Mouse (Mus musculus) forebrain, embryonic 13.5 days (tissue): ENCODE results near the gene Ccdc34. TPM values are rescaled to one million over a fixed set of nuclear protein-coding genes. Genes with fewer than 3 reads are reported as not detected.

ENCODE experiments used
- ATAC-seq: fragments of 200-750 bp; cut with Nextera tagmentation; 2 replicates; pipeline ENCODE4 v1.8.0; 2017
- H3K27ac ChIP-seq: fragments of 300-500 bp; sonication (generic); 2 replicates; pipeline ENCODE4 v1.5.1; 2015; ENCODE audit warnings: inconsistent platforms, mild to moderate bottlenecking, moderate library complexity
- H3K27me3 ChIP-seq: fragments of 300-500 bp; sonication (generic); 2 replicates; pipeline ENCODE4 v1.6.1; 2015; ENCODE audit warnings: mild to moderate bottlenecking, inconsistent platforms
- H3K36me3 ChIP-seq: fragments of 300-500 bp; sonication (generic); 2 replicates; pipeline ENCODE4 v1.6.1; 2015; ENCODE audit warnings: mild to moderate bottlenecking, inconsistent platforms; ENCODE audit not compliant: poor library complexity, severe bottlenecking
- H3K4me1 ChIP-seq: fragments of 300-500 bp; sonication (generic); 2 replicates; pipeline ENCODE4 v1.6.1; 2015; ENCODE audit warnings: inconsistent platforms
- H3K4me2 ChIP-seq: fragments of 300-500 bp; sonication (generic); 2 replicates; pipeline ENCODE4 v1.6.1; 2015; ENCODE audit warnings: inconsistent platforms, mild to moderate bottlenecking, moderate library complexity
- H3K4me3 ChIP-seq: fragments of 300-500 bp; sonication (generic); 2 replicates; pipeline ENCODE4 v1.5.1; 2015; ENCODE audit warnings: mild to moderate bottlenecking, inconsistent platforms
- H3K9ac ChIP-seq: fragments of 300-500 bp; sonication (generic); 2 replicates; pipeline ENCODE4 v1.6.1; 2015; ENCODE audit warnings: mild to moderate bottlenecking, inconsistent platforms
- H3K9me3 ChIP-seq: fragments of 300-500 bp; sonication (generic); replicated peaks from 2 replicates; pipeline ENCODE4 v1.6.1; 2016; ENCODE audit warnings: inconsistent platforms
- WGBS: fragments of 180-500 bp; shearing (Covaris S2); methylation state at CpG from one replicate; pipeline ENCODE4 v1.1.7; 2015; 5-methylcytosine and 5-hydroxymethylcytosine counted together
- polyA plus RNA-seq: library from polyadenylated mRNA; unstranded; fragments of >200 nt; fragmentation: Nextera tagmentation; extraction: Ambion mirVana; gene quantifications from 2 replicates; pipeline ENCODE4 v1.2.1, GENCODE M21; 2015

Gene Ccdc34
- polyA plus RNA-seq, 1 experiment from 2014 or later = 57.9 TPM

DNA sequence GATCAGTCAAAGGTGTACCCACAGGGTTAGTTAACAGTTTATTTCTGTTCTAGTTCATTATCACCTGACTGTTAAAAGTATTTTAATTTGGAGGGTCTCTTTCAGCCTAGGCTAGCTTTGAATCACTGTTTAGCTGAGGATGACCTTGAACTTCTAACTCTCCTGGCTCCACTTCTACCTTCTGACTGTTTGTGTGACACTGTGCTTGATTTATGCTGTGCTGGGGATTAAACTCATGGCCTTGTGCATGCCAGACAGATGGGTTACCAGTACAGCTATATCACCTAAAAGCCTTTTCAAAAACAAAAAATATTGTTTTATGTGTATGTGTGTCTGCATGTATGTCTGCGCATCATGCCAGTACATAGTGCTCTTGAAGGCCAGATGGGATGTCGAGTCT, 172.8 kb downstream of the Ccdc34 start:
- H3K9ac ChIP-seq = no peak overlapping the region
- ATAC-seq = no peak

DNA sequence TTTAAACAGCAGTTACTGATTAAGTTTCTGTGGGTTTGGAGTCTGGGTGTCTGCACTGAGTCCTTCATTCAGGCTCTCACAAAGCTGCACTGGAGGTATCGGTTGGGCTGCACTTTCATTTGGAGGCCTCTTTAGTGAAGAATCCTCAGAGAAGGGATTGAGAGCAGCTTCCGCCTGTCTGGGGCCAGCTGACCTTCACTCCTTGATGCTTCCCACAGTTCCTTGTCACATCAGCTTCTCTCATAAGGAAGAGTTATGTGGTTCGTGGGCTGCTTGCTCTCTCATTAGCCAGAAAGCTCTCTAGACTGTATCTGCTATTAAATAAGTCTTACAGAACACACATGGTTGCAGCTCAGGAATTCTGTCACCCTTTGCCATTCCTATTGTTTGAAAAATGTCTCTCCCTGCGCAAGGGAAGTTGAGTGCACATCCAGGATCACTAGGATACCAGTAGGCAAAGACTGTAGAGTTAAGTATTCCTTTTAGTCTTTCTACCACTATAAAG, 173.6 kb downstream of the Ccdc34 start:
- 67% methylated on average over 4 of the region's 4 CpGs for WGBS
- H3K4me3 ChIP-seq = no peak overlapping the region

More for the DNA sequence above, 172.8 kb downstream of the Ccdc34 start:
- Histone ChIP-seq H3K27ac (no peak overlapping the region), H3K4me1 (peaks cover 16% of the 10 kb centered on the region), H3K27me3 (0 out of 2 replicates have a peak, but pooled peaks cover 6% of the 10 kb centered on the region), H3K4me2 (no peak overlapping the region), H3K36me3 (no peaks in the 10 kb centered on the region), H3K9me3 (no peaks in the 10 kb centered on the region), H3K4me3 (no peak overlapping the region)
- 97% methylated on average over 2 of the region's 2 CpGs for WGBS

DNA sequence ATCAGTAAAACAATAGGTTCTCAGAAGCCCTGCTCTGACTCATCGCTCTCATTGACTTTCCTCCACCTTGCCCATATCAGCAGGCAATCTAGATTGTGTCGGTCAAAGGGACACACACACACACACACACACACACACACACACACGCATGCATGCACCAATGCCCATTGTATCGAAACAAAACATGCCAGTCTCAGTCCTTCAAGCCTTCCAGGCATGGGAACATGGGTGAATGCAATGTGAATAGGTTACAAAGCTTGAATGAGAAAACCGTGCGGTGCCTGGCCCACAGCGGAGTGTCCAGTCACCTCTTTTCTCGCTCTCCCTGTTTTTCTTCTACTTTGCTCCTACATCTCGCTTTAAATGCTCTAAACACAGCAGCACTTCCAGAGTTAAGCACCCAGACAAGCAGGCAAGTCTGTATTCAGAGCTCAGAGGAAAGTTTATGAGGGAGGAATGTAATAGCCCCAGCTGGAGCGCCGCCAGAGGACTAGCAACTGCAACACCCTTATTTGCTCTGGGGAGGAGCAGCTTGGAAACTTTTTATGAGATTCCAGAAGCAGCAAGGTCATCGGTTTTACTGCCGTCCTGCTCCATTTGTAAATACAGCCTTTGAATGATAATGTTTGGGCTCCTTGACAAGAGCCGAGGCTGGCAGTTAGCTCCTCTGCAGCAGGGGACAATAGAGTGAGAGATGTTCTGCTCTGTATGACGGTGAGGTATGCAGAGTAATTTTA, 174.5 kb downstream of the Ccdc34 start:
- Histone ChIP-seq H3K4me3 (peak overlapping the region; percentile 7; the same call in 1 of the 2 replicates), H3K27me3 (0 out of 2 replicates have a peak, but pooled peaks cover 6% of the 10 kb centered on the region), H3K4me2 (peak overlapping the region; percentile 35), H3K9me3 (no peaks in the 10 kb centered on the region), H3K27ac (no peak overlapping the region), H3K4me1 (peaks cover 16% of the 10 kb centered on the region), H3K36me3 (no peaks in the 10 kb centered on the region), H3K9ac (0 out of 2 replicates have a peak overlapping the region, but pooled peaks have one; percentile 2)
- WGBS = 16% methylated on average over 15 of the region's 15 CpGs
- ATAC-seq = peak; percentile 58; the same call in 1 of the 2 replicates

More for the DNA sequence above, 173.6 kb downstream of the Ccdc34 start:
- Histone ChIP-seq H3K4me2 (no peak overlapping the region), H3K27me3 (0 out of 2 replicates have a peak, but pooled peaks cover 6% of the 10 kb centered on the region), H3K27ac (no peak overlapping the region), H3K36me3 (no peaks in the 10 kb centered on the region), H3K9me3 (no peaks in the 10 kb centered on the region), H3K9ac (no peak overlapping the region), H3K4me1 (peaks cover 16% of the 10 kb centered on the region)
- no peak for ATAC-seq

DNA sequence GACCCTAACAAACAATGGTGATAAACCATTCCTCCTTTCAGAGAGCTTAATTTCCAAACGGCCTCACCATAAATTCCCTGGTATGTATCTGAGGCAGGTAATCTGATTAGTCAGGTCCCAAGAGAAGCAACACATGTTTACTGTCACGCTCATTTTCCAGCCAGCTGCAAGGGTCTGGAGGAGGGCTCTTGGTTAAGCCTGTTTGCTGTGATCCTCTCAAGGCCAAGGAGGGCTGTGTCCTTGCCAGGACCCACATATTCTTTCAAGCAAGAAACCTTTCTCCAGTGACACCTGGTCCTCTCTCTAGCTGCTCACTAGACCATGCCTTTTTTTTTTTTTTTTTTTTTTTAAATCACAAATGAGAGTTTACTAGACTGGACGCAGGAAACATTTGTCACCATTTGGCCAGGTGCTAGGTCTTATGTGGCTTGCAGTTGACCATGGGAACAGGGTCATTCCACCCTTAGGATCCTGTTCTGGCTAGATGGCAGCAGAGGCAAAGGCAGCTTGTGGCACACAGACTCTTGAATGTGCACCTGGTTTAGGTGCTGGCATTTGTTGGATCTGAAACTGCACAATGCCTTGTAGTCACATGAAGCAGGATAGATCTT, 175.2 kb downstream of the Ccdc34 start:
- Histone ChIP-seq H3K36me3 (no peaks in the 10 kb centered on the region), H3K27ac (no peak overlapping the region), H3K4me2 (peak overlapping the region; percentile 35), H3K9me3 (no peaks in the 10 kb centered on the region), H3K27me3 (0 out of 2 replicates have a peak, but pooled peaks cover 6% of the 10 kb centered on the region), H3K9ac (no peak overlapping the region), H3K4me1 (peaks cover 16% of the 10 kb centered on the region), H3K4me3 (no peak overlapping the region)
- WGBS = 52% methylated on average over 3 of the region's 3 CpGs
- 0 out of 2 replicates have a peak, but pooled peaks have one; percentile 10 for ATAC-seq

DNA sequence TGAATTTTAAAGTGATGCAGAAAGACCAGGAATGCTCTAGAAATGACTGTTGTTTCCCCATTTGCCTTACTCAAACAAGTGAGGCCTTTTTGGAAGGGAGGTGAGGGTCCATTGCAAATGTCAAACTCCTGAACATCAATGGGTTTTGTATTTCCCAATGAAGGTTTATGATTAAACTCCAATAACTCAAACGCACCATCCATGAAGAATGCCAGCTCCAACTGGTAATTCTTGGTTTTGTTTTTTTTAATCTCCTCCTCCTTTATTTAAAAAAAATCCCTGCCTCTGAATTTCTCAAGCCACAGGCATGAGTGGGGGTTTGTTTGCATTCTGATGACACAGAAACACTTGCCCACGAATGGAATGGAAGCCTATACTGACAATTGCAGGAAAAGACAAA, 178.9 kb downstream of the Ccdc34 start:
- no peaks in the 10 kb centered on the region for H3K9me3 ChIP-seq
- H3K4me3 ChIP-seq = no peak overlapping the region
- no peak overlapping the region for H3K9ac ChIP-seq
- no peaks in the 10 kb centered on the region for H3K36me3 ChIP-seq
- WGBS = 90% methylated on average over 2 of the region's 2 CpGs
- no peak overlapping the region for H3K4me2 ChIP-seq
- H3K27me3 ChIP-seq = no peaks in the 10 kb centered on the region
- no peak overlapping the region for H3K27ac ChIP-seq
- peaks cover 16% of the 10 kb centered on the region for H3K4me1 ChIP-seq
- ATAC-seq = no peak

DNA sequence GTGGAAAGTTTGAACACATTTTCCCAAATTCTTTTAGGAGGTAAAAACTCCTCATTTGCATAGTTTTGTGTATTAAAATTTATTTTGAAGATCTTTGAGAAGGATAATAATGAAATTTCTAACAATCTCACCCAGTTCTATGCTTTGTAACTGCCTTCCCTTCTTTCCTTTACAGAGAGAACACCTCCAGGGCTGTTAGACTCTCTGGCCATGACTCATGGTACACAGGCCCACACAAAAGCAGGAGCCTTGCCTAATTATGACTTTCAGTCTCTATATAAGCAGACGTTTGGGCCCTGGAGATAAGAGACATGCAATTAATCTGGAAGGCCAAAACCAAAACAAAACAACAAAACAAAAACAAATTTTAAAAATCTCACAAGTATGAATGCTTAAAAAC, 182.0 kb downstream of the Ccdc34 start:
- no peak overlapping the region for H3K4me3 ChIP-seq
- H3K27me3 ChIP-seq = peaks cover 15% of the 10 kb centered on the region
- no peaks in the 10 kb centered on the region for H3K4me1 ChIP-seq
- no peaks in the 10 kb centered on the region for H3K36me3 ChIP-seq
- no peak for ATAC-seq
- 44% methylated on average over 1 of the region's 1 CpGs for WGBS
- no peaks in the 10 kb centered on the region for H3K9me3 ChIP-seq
- no peak overlapping the region for H3K4me2 ChIP-seq
- H3K9ac ChIP-seq = no peak overlapping the region
- no peak overlapping the region for H3K27ac ChIP-seq

DNA sequence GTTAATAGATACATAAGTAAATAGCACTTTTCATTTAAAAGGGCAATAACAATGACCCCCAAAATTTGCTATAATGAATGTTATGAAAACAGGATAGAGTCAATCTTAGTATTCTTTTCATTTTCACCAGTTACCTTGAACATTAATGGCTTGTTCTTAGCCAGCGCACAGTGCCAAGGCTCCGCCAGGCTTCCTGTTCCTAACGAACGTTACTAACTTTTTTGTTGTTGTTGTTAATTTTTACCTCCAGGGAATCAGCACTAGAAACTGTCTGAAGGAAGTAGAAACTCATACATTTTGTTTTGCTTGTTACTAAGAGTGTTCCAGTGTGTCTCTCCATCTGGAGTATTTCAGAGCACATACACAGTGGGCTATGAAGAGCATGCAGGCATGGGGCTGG, 184.2 kb downstream of the Ccdc34 start:
- H3K4me1 ChIP-seq = no peaks in the 10 kb centered on the region
- no peak overlapping the region for H3K4me2 ChIP-seq
- WGBS = 73% methylated on average over 4 of the region's 4 CpGs
- H3K27ac ChIP-seq = no peak overlapping the region
- H3K9me3 ChIP-seq = no peaks in the 10 kb centered on the region
- ATAC-seq = no peak
- peaks cover 16% of the 10 kb centered on the region for H3K27me3 ChIP-seq
- no peaks in the 10 kb centered on the region for H3K36me3 ChIP-seq
- H3K4me3 ChIP-seq = no peak overlapping the region
- H3K9ac ChIP-seq = no peak overlapping the region

DNA sequence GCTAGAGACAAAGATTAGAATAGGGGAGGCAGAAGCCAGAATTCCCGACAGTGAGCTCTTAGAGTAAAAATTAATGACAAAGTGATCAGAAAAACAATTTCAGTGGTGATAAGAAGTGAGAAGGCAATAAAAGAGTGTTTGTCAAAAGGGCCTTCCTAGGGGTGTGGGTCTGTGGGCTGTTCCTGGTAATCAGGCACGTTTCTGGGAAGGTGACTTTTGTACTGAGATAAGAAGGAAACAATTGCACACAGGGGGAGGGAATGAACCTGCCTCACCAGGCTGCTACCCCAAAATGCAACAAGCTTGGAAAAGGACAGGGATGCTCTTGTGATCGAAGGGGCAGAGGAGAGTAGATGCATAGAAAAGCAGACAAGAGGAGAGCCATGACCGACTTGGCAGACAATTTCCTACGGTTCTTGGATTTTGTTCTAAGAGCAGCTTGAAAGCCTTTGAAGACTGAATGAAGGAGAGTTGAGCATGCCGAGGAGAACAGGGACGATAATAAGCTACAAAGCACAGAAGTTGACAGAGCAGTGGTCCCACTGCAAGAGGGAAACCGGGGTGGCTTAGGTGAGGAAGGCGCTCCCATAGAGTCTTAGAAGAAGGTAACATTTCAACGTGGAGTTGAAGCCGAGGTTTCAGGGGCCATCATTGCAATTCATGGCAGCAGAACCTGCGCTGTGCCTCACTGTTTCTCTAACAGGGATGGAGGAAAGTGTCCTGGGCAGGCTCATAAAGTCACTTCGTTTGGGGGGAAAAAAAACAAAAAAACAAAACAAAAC, 185.3 kb downstream of the Ccdc34 start:
- 36% methylated on average over 13 of the region's 13 CpGs for WGBS
- Histone ChIP-seq H3K4me3 (no peak overlapping the region), H3K9ac (no peak overlapping the region), H3K4me2 (no peak overlapping the region), H3K27me3 (peaks cover 16% of the 10 kb centered on the region), H3K9me3 (no peaks in the 10 kb centered on the region), H3K27ac (no peak overlapping the region), H3K36me3 (no peaks in the 10 kb centered on the region), H3K4me1 (no peaks in the 10 kb centered on the region)
- no peak for ATAC-seq

DNA sequence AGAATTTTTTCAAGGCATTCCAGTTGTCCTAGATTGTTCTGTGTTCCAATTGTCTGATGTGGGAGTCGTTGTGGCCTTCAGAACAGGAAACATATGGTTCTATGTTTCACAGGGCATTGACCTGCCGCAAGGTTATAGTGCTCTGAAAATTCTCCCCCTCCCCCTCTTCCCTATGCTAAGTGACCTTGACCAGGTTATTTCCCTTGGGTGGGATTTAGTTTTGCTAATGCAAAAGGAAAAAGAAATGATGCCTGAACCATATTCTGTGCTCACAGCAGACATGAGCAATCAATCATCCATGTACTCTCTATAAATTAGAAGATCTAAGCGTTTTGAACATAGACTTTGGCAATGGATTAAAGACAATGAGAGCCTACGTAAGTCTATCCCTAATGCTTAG, 186.6 kb downstream of the Ccdc34 start:
- no peaks in the 10 kb centered on the region for H3K4me1 ChIP-seq
- 81% methylated on average over 4 of the region's 4 CpGs for WGBS
- ATAC-seq = no peak

DNA sequence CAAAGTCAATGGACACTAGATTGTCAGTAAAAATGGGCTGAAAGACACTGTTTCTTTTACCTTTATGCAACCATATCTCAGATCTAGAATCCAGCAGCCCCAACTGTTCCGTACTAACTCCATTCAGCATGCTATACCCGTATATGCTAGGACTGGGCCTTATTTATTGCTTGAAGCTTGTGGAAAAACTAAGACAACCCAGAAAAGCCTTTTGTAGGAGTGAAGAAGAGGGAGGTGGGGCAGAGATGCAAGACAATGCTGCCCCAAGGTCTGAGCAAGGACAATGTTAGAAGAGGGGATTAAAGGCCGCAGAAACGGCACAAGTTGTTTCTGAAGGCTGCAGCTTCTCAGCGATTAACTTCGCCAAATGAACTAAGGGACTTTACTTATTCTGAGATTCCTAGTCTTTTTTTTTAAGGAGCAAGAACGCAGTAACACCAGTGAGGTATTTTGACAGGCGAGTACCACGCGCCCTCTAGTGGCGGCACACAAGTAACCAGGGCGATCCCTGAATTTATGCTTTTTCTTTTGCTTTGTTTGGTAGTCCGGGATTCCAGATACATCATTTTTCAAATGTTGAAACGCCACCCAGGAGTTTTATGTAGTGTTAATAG, 187.2 kb downstream of the Ccdc34 start:
- Histone ChIP-seq H3K36me3 (no peaks in the 10 kb centered on the region), H3K4me3 (no peak overlapping the region), H3K4me2 (no peak overlapping the region), H3K9me3 (no peaks in the 10 kb centered on the region), H3K27ac (no peak overlapping the region), H3K4me1 (no peaks in the 10 kb centered on the region), H3K27me3 (peaks cover 16% of the 10 kb centered on the region), H3K9ac (no peak overlapping the region)
- ATAC-seq = peak; percentile 71
- WGBS = 7% methylated on average over 14 of the region's 14 CpGs

More for the DNA sequence above, 186.6 kb downstream of the Ccdc34 start:
- H3K27me3 ChIP-seq = peaks cover 16% of the 10 kb centered on the region
- no peaks in the 10 kb centered on the region for H3K9me3 ChIP-seq
- no peak overlapping the region for H3K9ac ChIP-seq
- H3K27ac ChIP-seq = no peak overlapping the region
- no peak overlapping the region for H3K4me3 ChIP-seq
- H3K4me2 ChIP-seq = no peak overlapping the region
- H3K36me3 ChIP-seq = no peaks in the 10 kb centered on the region

DNA sequence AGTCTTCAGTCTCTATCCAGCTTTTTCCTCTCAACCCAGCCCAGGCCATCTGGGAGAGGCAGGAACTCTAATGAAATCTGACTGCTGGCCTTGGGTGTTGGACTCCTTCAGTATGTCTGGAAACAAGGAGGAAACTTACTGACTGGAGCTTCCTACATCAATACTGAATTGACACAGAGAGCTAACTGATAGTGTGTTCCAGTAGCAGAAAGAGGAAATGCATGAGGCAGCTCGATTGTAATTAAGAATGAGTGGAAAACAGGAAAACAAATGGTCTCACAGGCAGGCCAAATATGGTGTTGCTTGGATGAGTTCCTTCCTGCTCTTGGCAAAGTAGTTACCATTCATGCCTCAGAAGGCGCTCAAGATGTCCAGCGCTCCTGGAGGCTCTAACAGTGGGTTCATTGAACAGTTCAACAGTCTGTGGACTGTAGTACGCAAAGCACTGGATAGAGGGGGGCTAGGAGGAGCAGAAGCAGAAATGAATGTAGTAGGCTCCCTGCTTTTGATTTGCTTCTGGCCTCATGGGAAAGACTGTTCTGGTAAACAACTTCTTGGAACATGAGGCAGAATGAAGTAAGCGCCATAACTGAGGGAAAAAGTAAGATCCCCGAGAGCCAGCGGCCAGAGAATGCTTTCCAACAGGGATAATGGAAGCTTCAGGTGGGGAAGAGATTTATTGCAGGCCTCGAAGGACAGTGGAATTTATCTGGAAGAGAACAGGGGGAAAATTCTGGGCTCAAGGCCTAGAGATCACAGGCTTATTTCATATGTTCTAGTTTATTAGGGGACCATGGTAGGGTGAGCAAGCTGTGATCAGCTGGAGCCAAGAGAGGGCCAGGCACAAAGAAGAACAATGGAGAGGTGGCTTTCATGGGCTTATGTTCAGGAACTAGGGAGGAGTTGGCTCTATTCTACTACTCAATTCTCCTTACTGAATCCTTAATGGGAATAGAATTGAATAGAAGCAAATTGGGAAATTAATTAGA, 193.2 kb downstream of the Ccdc34 start:
- no peak overlapping the region for H3K9ac ChIP-seq
- H3K4me3 ChIP-seq = no peak overlapping the region
- no peaks in the 10 kb centered on the region for H3K27me3 ChIP-seq
- H3K4me2 ChIP-seq = no peak overlapping the region
- no peaks in the 10 kb centered on the region for H3K9me3 ChIP-seq
- H3K4me1 ChIP-seq = no peaks in the 10 kb centered on the region
- H3K27ac ChIP-seq = no peak overlapping the region
- 86% methylated on average over 8 of the region's 8 CpGs for WGBS
- ATAC-seq = no peak
- H3K36me3 ChIP-seq = no peaks in the 10 kb centered on the region
